Mouse (Mus musculus) liver, adult 2 months (tissue): ENCODE measurements around the gene Wnt2. TPM values are rescaled to one million over a fixed set of nuclear protein-coding genes. Genes with fewer than 3 reads are reported as not detected.

ENCODE experiments used
- DNase-seq: peaks from one replicate; pipeline ENCODE4 v3.0.0-alpha.2; 2011; ENCODE audit warnings: low read depth, low spot score; ENCODE audit errors: extremely low read depth
- H3K27ac ChIP-seq: fragments of 200-500 bp; replicated peaks from 2 replicates; pipeline ENCODE4 v1.5.1; 2012; ENCODE audit warnings: low read depth, mild to moderate bottlenecking, control low read depth, inconsistent platforms, low read length; ENCODE audit not compliant: insufficient read depth
- H3K27me3 ChIP-seq: fragments of 200-500 bp; 2 replicates; pipeline ENCODE4 v1.6.1; 2012; ENCODE audit warnings: mild to moderate bottlenecking, moderate library complexity, low read length, inconsistent platforms; ENCODE audit not compliant: control insufficient read depth, insufficient read depth
- H3K36me3 ChIP-seq: fragments of 200-500 bp; 2 replicates; pipeline ENCODE4 v1.6.1; 2012; ENCODE audit warnings: low read length, inconsistent platforms; ENCODE audit not compliant: control insufficient read depth, insufficient read depth
- H3K4me1 ChIP-seq: fragments of 200-500 bp; 2 replicates; pipeline ENCODE4 v1.6.1; 2011; ENCODE audit warnings: low read length; ENCODE audit not compliant: control insufficient read depth, insufficient read depth
- H3K4me3 ChIP-seq: fragments of 200-500 bp; 2 replicates; pipeline ENCODE4 v1.5.1; 2011; ENCODE audit warnings: low read depth, mild to moderate bottlenecking, control low read depth, low read length, moderate library complexity; ENCODE audit not compliant: insufficient read depth
- H3K79me2 ChIP-seq: fragments of 200-500 bp; 2 replicates; pipeline ENCODE4 v1.6.1; 2012; ENCODE audit warnings: inconsistent platforms, mild to moderate bottlenecking, low read length, moderate library complexity; ENCODE audit not compliant: control insufficient read depth, insufficient read depth
- H3K9ac ChIP-seq: fragments of 200-500 bp; 2 replicates; pipeline ENCODE4 v1.6.1; 2012; ENCODE audit warnings: low read depth, mild to moderate bottlenecking, control low read depth, inconsistent platforms, low read length
- CTCF ChIP-seq: fragments of 200-500 bp; IDR thresholded peaks from 2 replicates; pipeline ENCODE4 v1.5.1; 2011; ENCODE audit warnings: low read depth, low read length, control low read depth
- POLR2A ChIP-seq: fragments of 200-500 bp; IDR thresholded peaks from 2 replicates; pipeline ENCODE4 v1.6.1; 2011; ENCODE audit warnings: low read length, control low read depth; ENCODE audit not compliant: insufficient read depth; ENCODE audit errors: extremely low read depth
- WGBS: fragments of 180-500 bp; shearing (Covaris S2); methylation state at CpG from one replicate; pipeline ENCODE4 v1.1.7; 2018; 5-methylcytosine and 5-hydroxymethylcytosine counted together
- polyA plus RNA-seq: library from polyadenylated mRNA; depleted of rRNA; stranded (reverse); fragments of >200 nt; gene quantifications from 2 replicates; pipeline ENCODE4 v1.2.3, GENCODE M21; 2012; rRNA removed
- total RNA-seq: library from RNA; depleted of rRNA; stranded (reverse); fragments of >200 nt; gene quantifications from 2 replicates; pipeline ENCODE4 v1.2.3, GENCODE M21; 2014; rRNA removed

Gene Wnt2
- total and polyA plus RNA-seq, 2 experiments, result 1.6 to 3.3 TPM

GRCm38 (mm10) chr6:17947130-17947831 lies 83.1 kb downstream of the Wnt2 start:
- Histone ChIP-seq H3K27me3 (no peaks in the 10 kb centered on the region), H3K79me2 (no peaks in the 10 kb centered on the region), H3K4me1 (no peaks in the 10 kb centered on the region; the same call in 1 of the 2 replicates), H3K4me3 (no peak overlapping the region), H3K9ac (no peak overlapping the region), H3K27ac (no peak overlapping the region), H3K36me3 (no peaks in the 10 kb centered on the region)
- DNase-seq, result no peak
- 53% methylated on average over 11 of the region's 11 CpGs for WGBS
- TF ChIP-seq POLR2A (no peak), CTCF (no peak)

- Histone ChIP-seq H3K4me1 (no peaks in the 10 kb centered on the region; the same call in 1 of the 2 replicates), H3K79me2 (no peaks in the 10 kb centered on the region), H3K27ac (no peak overlapping the region), H3K36me3 (no peaks in the 10 kb centered on the region), H3K27me3 (no peaks in the 10 kb centered on the region), H3K4me3 (no peak overlapping the region), H3K9ac (no peak overlapping the region)
- no peak for DNase-seq
- 53% methylated on average over 5 of the region's 5 CpGs for WGBS
- TF ChIP-seq POLR2A (no peak), CTCF (no peak)
These were observed 83.9 kb downstream of the Wnt2 start for GRCm38 (mm10) chr6:17946456-17946855.

- Histone ChIP-seq H3K27me3 (no peaks in the 10 kb centered on the region), H3K4me1 (no peaks in the 10 kb centered on the region; the same call in 1 of the 2 replicates), H3K79me2 (no peaks in the 10 kb centered on the region), H3K9ac (no peak overlapping the region), H3K4me3 (no peak overlapping the region), H3K36me3 (no peaks in the 10 kb centered on the region), H3K27ac (no peak overlapping the region)
- TF ChIP-seq POLR2A (no peak), CTCF (no peak)
- 66% methylated on average over 9 of the region's 9 CpGs for WGBS
- peak; percentile 10 for DNase-seq
These were observed 86.3 kb downstream of the Wnt2 start for GRCm38 (mm10) chr6:17943877-17944617.

GRCm38 (mm10) chr6:17942344-17942743 lies 88.0 kb downstream of the Wnt2 start:
- no peaks in the 10 kb centered on the region for H3K27me3 ChIP-seq
- WGBS, result 69% methylated on average over 7 of the region's 7 CpGs
- H3K4me1 ChIP-seq, result no peaks in the 10 kb centered on the region; the same call in 1 of the 2 replicates
- H3K36me3 ChIP-seq, result no peaks in the 10 kb centered on the region
- DNase-seq, result peak; percentile 16
- no peak overlapping the region for H3K27ac ChIP-seq
- TF ChIP-seq CTCF (no peak), POLR2A (no peak)
- no peaks in the 10 kb centered on the region for H3K79me2 ChIP-seq
- H3K9ac ChIP-seq, result no peak overlapping the region
- no peak overlapping the region for H3K4me3 ChIP-seq

GRCm38 (mm10) chr6:17941916-17942315 lies 88.5 kb downstream of the Wnt2 start:
- no peak for DNase-seq
- Histone ChIP-seq H3K27me3 (no peaks in the 10 kb centered on the region), H3K36me3 (no peaks in the 10 kb centered on the region), H3K4me3 (no peak overlapping the region), H3K27ac (peak overlapping the region; percentile 34), H3K79me2 (no peaks in the 10 kb centered on the region), H3K4me1 (no peaks in the 10 kb centered on the region; the same call in 1 of the 2 replicates), H3K9ac (no peak overlapping the region)
- WGBS, result 57% methylated on average over 2 of the region's 2 CpGs
- TF ChIP-seq CTCF, result no peak
- no peak for TF ChIP-seq POLR2A

Other genes with a start within 250 kb of the Wnt2 start
- gene Asz1, start 78.5 kb upstream of the Wnt2 start, total RNA-seq, result not detected in 2 replicates
- not detected in 2 replicates for gene Asz1, start 78.5 kb upstream of the Wnt2 start, polyA plus RNA-seq
- 0.07 and 0.09 TPM in 2 replicates for gene Cftr, start 140.1 kb upstream of the Wnt2 start, total RNA-seq
- 0.02 TPM in 1 of 2 replicates, not detected in the other for gene Cftr, start 140.1 kb upstream of the Wnt2 start, polyA plus RNA-seq